10 mouse cellular contexts compared by ENCODE assay signal in the genomic region with DNA sequence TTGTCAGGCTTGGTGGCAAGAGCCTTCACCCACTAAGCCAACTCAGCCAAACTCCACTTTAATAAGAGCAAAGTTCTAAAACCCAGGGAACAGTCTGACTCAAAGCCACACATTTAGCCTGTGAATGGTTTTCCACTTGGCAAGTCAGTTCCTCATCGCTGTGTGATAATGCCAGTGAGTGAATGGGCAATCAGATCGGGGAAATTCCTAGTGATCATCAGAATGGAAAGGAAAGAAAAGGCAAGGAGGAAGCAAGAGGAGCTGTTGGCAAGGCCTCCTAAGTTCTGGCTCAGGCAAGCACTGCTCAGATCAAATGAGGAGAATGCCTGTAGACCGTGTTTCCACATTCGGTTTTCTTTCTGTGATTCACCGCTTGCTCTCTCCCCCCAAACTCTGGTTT. TPM values are rescaled to one million over a fixed set of nuclear protein-coding genes. Genes with fewer than 3 reads are reported as not detected.
DNase-seq lines count a peak whose midpoint lies in the region; ATAC-seq and TF ChIP-seq lines count a peak whose summit lies in the region.
"Had no signal": no experiment of that assay in that cellular context is flagged by ENCODE, and none has a peak within 500 bp of the region (broad histone marks: within the 10 kb centered on the region; RNA-seq: fewer than 3 reads in every experiment).

No protein-coding gene starts in this region.

- no peak overlapping the region for H3K9ac ChIP-seq in kidney, embryonic 14.5 days (ENCODE audit: low read depth, low read length)
- no peak overlapping the region for H3K9ac ChIP-seq in intestine, postnatal 0 days (ENCODE audit: low read depth, low read length)

- CTCF ChIA-PET in Patski (lab: Charles Lee) = interaction anchor here (1.2 to 3.3 kb wide), 4 partner anchors 20 to 32 kb away, joined by 3 to 15 read pairs (median 4); no protein-coding TSS in a partner anchor

- no peaks in the 10 kb centered on the region for H3K27me3 ChIP-seq in kidney, embryonic 14.5 days (ENCODE audit: control insufficient read depth, insufficient read depth, low read length)
- H3K27me3 ChIP-seq in Patski = no peaks in the 10 kb centered on the region
- H3K27me3 ChIP-seq in kidney, adult 2 months (replicated peaks; ENCODE audit: control insufficient read depth, insufficient read depth, low read length) = no peaks in the 10 kb centered on the region
- H3K27me3 ChIP-seq in intestine, postnatal 0 days (replicated peaks; ENCODE audit: control insufficient read depth, insufficient read depth, low read length) = no peaks in the 10 kb centered on the region

- peak; percentile 86 for DNase-seq in kidney, adult 11 months
- DNase-seq in 416B (ENCODE audit: low read depth) (peak; percentile 33), Patski (ENCODE audit: low read depth, low spot score) (peak; percentile 73)
- DNase-seq in kidney, adult 2 months = peak; percentile 94
- no peak for DNase-seq in heart, postnatal 4 days
- DNase-seq in testis, postnatal 14 days (ENCODE audit: low spot score) = no peak
- DNase-seq: heart, postnatal 14 days had no signal

- no peak for TF ChIP-seq CTCF in Patski (IDR thresholded peaks at IDR 0.05)
- no peak for TF ChIP-seq CTCF in kidney, adult 2 months (conservative IDR thresholded peaks at IDR 0.05; ENCODE audit: insufficient read depth, insufficient read length, low read depth, low read length)
- TF ChIP-seq CTCF in intestine, postnatal 0 days (IDR thresholded peaks at IDR 0.05; ENCODE audit: low read depth) = no peak

- WGBS in kidney, embryonic 14.5 days = 47% methylated on average over 5 of the region's 5 CpGs
- WGBS in kidney, adult 2 months = 27% methylated on average over 5 of the region's 5 CpGs
- WGBS in intestine, postnatal 0 days = 75% methylated on average over 5 of the region's 5 CpGs

- no peaks in the 10 kb centered on the region for H3K9me3 ChIP-seq in kidney, embryonic 14.5 days (ENCODE audit: control insufficient read depth, low read length)
- no peaks in the 10 kb centered on the region for H3K9me3 ChIP-seq in intestine, postnatal 0 days (ENCODE audit: control insufficient read depth)

- H3K27ac ChIP-seq in kidney, embryonic 14.5 days (ENCODE audit: low read depth, low read length) = no peak overlapping the region; the same call in 1 of the 2 replicates
- H3K27ac ChIP-seq in kidney, adult 2 months (ENCODE audit: insufficient read depth, low read depth, low read length) = peak overlapping the region; percentile 59
- H3K27ac ChIP-seq in intestine, postnatal 0 days (ENCODE audit: low read depth, low read length) = no peak overlapping the region

- POLR2A ChIA-PET in Patski (lab: Charles Lee) = interaction anchor here (0.8 to 0.9 kb wide), 2 partner anchors 20 to 37 kb away, joined by 3 to 6 read pairs; no protein-coding TSS in a partner anchor

- peaks cover 30% of the 10 kb centered on the region for H3K4me1 ChIP-seq in kidney, embryonic 14.5 days (ENCODE audit: control insufficient read depth, insufficient read depth, low read length)
- peaks cover 51% of the 10 kb centered on the region for H3K4me1 ChIP-seq in kidney, adult 2 months (ENCODE audit: control insufficient read depth, insufficient read depth, low read length)
- no peaks in the 10 kb centered on the region for H3K4me1 ChIP-seq in intestine, postnatal 0 days (replicated peaks; ENCODE audit: control insufficient read depth, insufficient read depth, low read length)

- no peak overlapping the region for H3K4me2 ChIP-seq in kidney, embryonic 14.5 days (replicated peaks; ENCODE audit: low read depth, low read length)
- H3K4me2 ChIP-seq in intestine, postnatal 0 days (replicated peaks; ENCODE audit: low read depth) = no peak overlapping the region

- no peaks in the 10 kb centered on the region for H3K36me3 ChIP-seq in kidney, embryonic 14.5 days (ENCODE audit: control insufficient read depth, insufficient read depth, low read length)
- H3K36me3 ChIP-seq in kidney, adult 2 months (ENCODE audit: control insufficient read depth, insufficient read depth, low read length) = no peaks in the 10 kb centered on the region
- H3K36me3 ChIP-seq in intestine, postnatal 0 days (ENCODE audit: control insufficient read depth, insufficient read depth) = no peaks in the 10 kb centered on the region

- in situ Hi-C loops in Patski (cut with MboI; ENCODE audit: low pct_unique_long_range_greater_than_20kb) = no loop called here

- ATAC-seq in kidney, embryonic 14.5 days (ENCODE audit: low FRiP score, low TSS enrichment) = no peak
- ATAC-seq in Patski = peak; percentile 49
- no peak for ATAC-seq in intestine, postnatal 0 days
- ATAC-seq: lung, postnatal 0 days had no signal

- no peak for TF ChIP-seq POLR2A in kidney, adult 2 months (IDR thresholded peaks at IDR 0.05; ENCODE audit: low read depth, low read length)

- H3K4me3 ChIP-seq in kidney, embryonic 14.5 days (ENCODE audit: low read length) = no peak overlapping the region
- H3K4me3 ChIP-seq in kidney, adult 2 months (ENCODE audit: insufficient read depth, low read depth, low read length) = no peak overlapping the region
- no peak overlapping the region for H3K4me3 ChIP-seq in intestine, postnatal 0 days (ENCODE audit: low read depth, low read length)

RNA-seq across cellular contexts. Expression of a gene that starts 35.2 kb away (rescaled TPM):
- 7.6 and 10.8 TPM in 2 replicates for polyA plus RNA-seq in kidney, embryonic 14.5 days (2014; fragmentation: Nextera tagmentation; extraction: Ambion mirVana)
- 51.0 TPM for polyA plus RNA-seq in Patski (2021)
- 18.9 and 23.2 TPM in 2 replicates for polyA plus RNA-seq in kidney, adult 2 months (2012; rRNA removed)
- 3.5 and 4.0 TPM in 2 replicates for polyA plus RNA-seq in intestine, postnatal 0 days (2015; fragmentation: Nextera tagmentation; extraction: Ambion mirVana)
- total RNA-seq in heart, postnatal 4 days (2021) = 1 to 10 TPM; 7.6 to 8.7 TPM

Comparison
In these comparisons a context has a peak if more than half of its experiments do, and no peak if none do; other contexts are left out.
1. DNase-seq: peak in kidney, adult 11 months (single experiment), 416B (single experiment), Patski (single experiment) and kidney, adult 2 months (single experiment); none in heart, postnatal 4 days (single experiment) and testis, postnatal 14 days (single experiment).